Mouse (Mus musculus) ZHBTc4 (cell line): ENCODE results near the gene Rbl2.

Source experiments
- DNase-seq: peaks from one replicate; pipeline ENCODE4 v3.0.0-alpha.2; 2011; ENCODE audit warnings: low read depth, low spot score

Rbl2 gene

GRCm38 (mm10) chr8:91069834-91070233, at the start of gene Rbl2:
TSS of gene Rbl2 (plus strand) at chr8:91070057.
- peak; percentile 93 for DNase-seq

DNA sequence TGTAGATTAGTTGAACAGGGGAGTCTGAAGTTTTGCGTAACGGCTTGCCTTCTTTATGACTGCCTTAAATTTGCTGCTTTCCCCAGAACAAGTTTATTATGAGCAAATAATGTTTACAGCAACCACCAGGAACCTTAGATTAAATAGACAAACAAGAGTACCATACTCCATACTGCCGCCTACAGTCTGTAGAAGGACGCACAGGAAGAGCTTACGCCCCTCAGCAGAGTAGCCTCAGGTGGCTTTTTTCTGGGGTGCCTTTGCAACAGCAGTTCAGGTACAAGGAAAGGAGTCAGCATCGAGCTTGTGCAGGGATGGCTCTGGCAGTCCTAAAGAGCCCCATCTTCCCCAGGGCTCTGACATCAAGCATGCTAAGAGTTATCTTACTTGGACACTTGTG, 35.4 kb upstream of the Rbl2 start:
- DNase-seq, result peak; percentile 31

DNA sequence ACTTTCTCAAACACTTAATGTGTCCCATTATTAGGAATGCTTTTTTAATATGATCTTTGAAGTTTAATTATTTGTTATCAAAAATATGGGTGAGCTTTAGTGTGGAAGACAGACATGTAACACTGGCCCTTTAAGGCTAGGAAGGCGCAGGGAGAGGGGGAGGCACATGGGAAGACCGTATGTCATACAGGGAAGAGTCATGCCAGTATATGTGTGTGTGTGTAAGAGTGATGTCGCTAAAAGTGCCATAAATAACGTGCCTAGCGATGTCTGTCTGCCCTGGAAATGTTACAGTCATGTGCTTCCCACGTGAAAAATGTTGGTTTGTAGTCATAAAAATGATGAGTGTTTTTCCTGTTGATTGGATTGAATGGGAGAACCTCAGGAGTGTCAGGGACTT, 33.0 kb upstream of the Rbl2 start:
- no peak for DNase-seq

GRCm38 (mm10) chr8:91038637-91039036, 31.2 kb upstream of the Rbl2 start:
- no peak for DNase-seq

DNA sequence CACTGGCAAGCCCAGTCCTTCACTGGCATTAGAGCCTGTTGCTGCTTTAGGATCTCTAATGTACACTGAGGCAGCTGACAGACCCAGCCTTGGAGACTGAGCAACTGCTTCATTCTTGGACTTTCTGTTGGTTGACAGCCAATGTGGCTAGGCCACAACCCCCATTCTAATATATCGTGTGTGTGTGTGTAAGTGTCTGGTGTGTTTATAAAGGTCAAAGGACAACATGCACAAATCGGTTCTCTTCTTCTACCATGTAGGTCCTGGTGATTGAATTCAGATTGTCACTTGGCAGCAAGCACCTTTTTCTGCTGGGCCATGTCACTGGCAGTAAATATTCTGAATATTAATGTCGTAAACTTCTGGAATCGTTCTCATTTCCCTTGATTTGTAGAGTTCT, 23.5 kb upstream of the Rbl2 start:
- DNase-seq, result no peak

GRCm38 (mm10) chr8:91051037-91051436, 18.8 kb upstream of the Rbl2 start:
- DNase-seq, result no peak

DNA sequence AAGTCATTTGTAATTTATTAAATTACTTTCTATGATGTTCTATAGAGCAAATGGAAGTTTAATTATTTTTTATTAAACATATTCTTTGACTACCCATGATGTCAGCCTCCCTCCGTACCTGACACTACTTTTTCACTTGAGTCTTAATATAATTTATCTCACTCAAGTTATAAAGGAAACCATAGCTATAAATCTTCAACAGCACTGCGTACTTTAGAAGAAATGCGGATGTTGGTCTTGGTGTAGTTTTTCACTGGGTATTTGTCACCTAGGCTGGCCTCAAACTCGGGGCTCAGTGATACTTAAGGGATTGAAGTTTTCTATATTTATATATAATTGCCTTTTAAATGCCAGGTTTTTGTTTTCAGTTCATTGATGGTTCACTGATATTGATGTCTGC, 15.4 kb upstream of the Rbl2 start:
- no peak for DNase-seq

DNA sequence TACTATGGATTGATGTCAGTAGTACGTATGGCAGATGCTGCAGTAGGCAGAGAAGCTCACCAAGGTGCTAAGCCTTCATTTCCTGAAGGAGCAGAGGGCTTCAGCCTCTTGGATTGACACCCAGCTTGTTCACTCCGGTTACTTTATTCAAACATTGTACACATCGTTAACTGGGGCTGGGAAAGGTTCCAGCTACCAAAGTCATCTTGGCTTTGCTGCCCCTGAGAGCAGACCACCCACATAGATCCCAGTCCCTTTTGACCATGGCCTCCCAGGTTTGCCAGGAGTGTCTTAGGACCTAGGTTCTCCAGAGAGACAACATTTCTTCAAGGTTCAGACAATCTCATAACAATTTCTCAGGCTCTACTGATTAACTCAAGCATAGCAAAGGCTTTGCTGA, 13.0 kb upstream of the Rbl2 start:
- DNase-seq, result peak; percentile 39

- DNase-seq, result no peak
These were observed 10.7 kb upstream of the Rbl2 start for GRCm38 (mm10) chr8:91059086-91059578.

GRCm38 (mm10) chr8:91059884-91060510, 9.9 kb upstream of the Rbl2 start:
- DNase-seq, result no peak

DNA sequence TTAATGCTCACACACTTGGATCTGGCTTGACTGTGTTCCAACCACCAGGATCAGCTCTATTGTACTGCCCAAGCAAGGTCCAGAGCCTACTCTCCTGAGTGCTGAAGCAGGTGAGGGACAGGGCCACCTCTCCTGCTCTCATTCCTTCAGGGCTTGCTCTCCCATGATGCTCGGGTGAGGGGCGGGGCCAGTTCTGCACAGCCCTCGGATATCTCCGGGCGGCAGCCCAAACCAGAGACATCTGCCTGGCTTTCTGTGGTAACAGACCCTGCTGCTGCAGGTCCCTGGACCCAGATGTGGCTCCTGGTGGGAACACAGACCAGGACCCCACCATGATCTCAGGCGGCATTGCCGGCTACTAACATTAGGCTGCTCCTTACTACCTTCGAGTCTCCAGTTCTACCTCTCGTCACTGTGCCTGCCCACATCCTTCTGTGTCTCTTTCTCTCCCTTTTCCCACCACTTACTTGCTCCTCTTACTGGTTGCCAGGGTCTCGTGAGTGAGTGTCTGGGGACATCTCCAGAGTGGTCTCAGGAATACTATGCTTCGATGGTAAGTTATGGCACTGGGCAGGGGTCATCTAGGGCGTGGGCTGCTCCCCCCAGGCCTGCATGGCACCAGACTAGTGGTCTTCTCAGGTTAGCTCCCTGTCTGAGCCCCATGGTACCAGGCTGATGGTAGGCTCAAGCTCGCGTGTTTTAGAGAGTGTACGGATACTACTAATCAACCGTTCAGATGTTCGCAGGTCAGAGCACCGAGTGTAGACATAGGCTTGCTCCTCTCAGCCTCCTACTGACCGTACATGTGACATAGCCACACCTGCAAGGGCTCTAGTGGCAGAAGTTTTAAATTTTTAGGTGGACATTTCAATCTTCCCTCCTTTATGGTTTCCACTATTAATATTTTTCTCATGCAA, 9.0 kb upstream of the Rbl2 start:
- DNase-seq, result peak; percentile 71

GRCm38 (mm10) chr8:91065179-91065578, 4.7 kb upstream of the Rbl2 start:
- DNase-seq, result no peak

GRCm38 (mm10) chr8:91069407-91069806, 450 bp upstream of the Rbl2 start:
- no peak for DNase-seq

- DNase-seq, result peak; percentile 73
These were observed 510 bp downstream of the Rbl2 start for GRCm38 (mm10) chr8:91070275-91070859.

DNA sequence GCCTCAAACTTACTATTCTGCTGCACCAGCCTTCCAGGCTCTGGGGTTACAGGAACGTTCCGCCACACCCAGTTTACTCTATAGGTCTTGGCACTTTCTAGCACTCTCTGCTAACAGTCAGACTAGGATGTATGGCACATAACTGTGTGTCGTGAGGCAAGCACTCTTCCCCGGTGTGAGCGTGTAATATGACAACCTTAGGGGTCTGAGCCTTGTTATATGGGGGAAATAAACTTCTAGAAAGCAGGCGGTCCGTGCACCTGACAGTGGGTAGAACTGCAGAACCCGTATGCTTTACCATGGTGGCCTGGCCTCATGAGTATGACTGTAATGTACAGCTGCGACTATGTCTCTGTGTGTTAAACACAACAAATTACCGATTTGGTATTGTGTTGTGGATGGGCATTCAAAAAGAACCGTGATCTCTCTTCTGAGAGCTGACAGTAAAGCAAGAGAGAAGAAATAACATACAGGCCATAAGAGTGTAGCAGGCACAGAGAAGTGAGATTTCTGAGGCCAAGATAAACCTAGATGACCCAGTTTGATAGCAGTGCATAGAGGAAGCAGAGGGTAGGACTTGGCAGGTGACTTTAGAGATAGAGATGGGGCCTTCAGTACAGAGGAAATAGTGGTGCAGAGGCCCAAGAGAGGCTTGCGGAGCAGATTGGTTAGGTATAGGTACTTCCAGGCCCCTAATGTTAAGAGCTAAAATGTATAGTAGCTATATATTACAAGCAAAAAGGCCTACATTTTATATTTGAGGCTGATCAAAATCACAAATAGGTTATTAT, 7.4 kb downstream of the Rbl2 start:
- no peak for DNase-seq

- DNase-seq, result peak; percentile 90
These were observed 9.8 kb downstream of the Rbl2 start for GRCm38 (mm10) chr8:91079678-91080077.

DNA sequence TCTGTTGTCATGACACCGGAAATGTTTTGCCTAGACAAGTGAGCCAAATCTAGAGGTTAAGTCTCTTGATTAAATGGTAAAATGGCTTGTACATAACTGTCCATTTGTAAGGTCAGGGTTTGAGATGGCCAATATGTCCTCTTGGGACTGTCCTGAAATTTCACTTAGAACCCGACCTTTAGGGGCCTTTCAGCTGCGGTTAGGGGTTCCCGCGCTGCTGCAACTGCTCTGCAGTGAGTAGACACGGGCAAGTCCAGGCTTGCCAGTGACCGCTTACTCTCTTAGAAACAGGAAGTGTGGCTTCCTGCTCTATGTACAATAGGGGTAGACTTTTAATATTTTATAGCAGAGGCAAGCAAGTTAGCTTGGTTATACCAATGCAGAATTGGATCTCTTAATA, 12.1 kb downstream of the Rbl2 start:
- DNase-seq, result peak; percentile 44

- DNase-seq, result peak; percentile 29
These were observed 12.6 kb downstream of the Rbl2 start for GRCm38 (mm10) chr8:91082428-91082827.

GRCm38 (mm10) chr8:91088452-91088851, 18.6 kb downstream of the Rbl2 start:
- no peak for DNase-seq

GRCm38 (mm10) chr8:91089601-91090000, 19.7 kb downstream of the Rbl2 start:
- no peak for DNase-seq

GRCm38 (mm10) chr8:91094135-91094534, 24.3 kb downstream of the Rbl2 start:
- no peak for DNase-seq

GRCm38 (mm10) chr8:91098106-91098505, 28.2 kb downstream of the Rbl2 start:
- DNase-seq, result no peak
